Mouse (Mus musculus) testis, adult 10 weeks (tissue): ENCODE results near the gene H2-Ab1. TPM values are rescaled to one million over a fixed set of nuclear protein-coding genes. Genes with fewer than 3 reads are reported as not detected.

Experiments
- polyA plus RNA-seq: library from polyadenylated mRNA; stranded (reverse); fragments of 350-450 nt; fragmentation: Illumina TruSeq; extraction: RNeasy Lipid Tissue Mini Kit (QIAGEN cat#74804); gene quantifications from one replicate; pipeline ENCODE4 v1.2.3, GENCODE M21; 2014; ENCODE audit warnings: low read depth, low replicate concordance

H2-Ab1 gene
- 5.3 TPM for polyA plus RNA-seq

GRCm38 (mm10) chr17:34257594-34258375 lies at the start of gene H2-Ab1:
H2-Ab1 (plus strand) TSS chr17:34257689.

GRCm38 (mm10) chr17:34238706-34239105 lies 18.8 kb upstream of the H2-Ab1 start, which contains the start of gene H2-Ob:
H2-Ob (plus strand) TSS chr17:34238903.

DNA sequence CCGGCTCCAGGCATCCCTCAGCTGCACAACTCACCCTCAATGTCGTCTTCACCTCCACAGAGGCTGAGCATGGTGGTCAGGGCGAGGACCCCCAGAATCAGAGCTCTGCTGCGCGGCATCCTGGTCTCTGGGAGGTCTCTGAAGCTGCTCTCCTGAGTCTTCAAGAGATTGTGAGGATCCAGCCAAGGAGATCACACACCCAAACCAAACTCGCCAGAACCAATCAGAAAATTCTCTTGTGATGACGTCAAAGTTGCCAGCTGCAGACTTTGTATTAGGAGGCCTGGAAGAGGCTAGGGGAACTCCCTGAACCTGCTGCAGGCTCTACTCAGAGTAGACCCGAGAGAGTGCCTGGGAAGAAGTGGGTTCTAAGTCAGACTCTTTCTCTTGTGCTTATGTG lies 30.2 kb downstream of the H2-Ab1 start, which contains the start of gene H2-Aa:
Gene H2-Aa (minus strand): TSS at position 176 of the 400 bp plus-strand sequence.

GRCm38 (mm10) chr17:34305380-34306030 lies 48.0 kb downstream of the H2-Ab1 start, which contains the start of gene H2-Eb1:
H2-Eb1 (plus strand) TSS chr17:34305867.

Other genes with a start within 250 kb of the H2-Ab1 start
- 1.3 TPM for gene Ring1, start 233.0 kb upstream of the H2-Ab1 start, polyA plus RNA-seq
- gene H2-Ke6, start 229.6 kb upstream of the H2-Ab1 start, polyA plus RNA-seq = 2.2 TPM
- gene Slc39a7, start 226.0 kb upstream of the H2-Ab1 start, polyA plus RNA-seq = 0.11 TPM
- 0.55 TPM for gene Rxrb, start 225.9 kb upstream of the H2-Ab1 start, polyA plus RNA-seq
- gene Col11a2, start 218.3 kb upstream of the H2-Ab1 start, polyA plus RNA-seq = 0.07 TPM
- gene H2-Oa, start 165.3 kb upstream of the H2-Ab1 start, polyA plus RNA-seq = not detected
- 1.9 TPM for gene H2-DMa, start 138.1 kb upstream of the H2-Ab1 start, polyA plus RNA-seq
- gene Brd2, start 135.1 kb upstream of the H2-Ab1 start, polyA plus RNA-seq = 414 TPM
- gene H2-DMb2, start 114.4 kb upstream of the H2-Ab1 start, polyA plus RNA-seq = not detected
- gene H2-DMb1, start 104.6 kb upstream of the H2-Ab1 start, polyA plus RNA-seq = 4.0 TPM
- gene Tap1, start 70.1 kb upstream of the H2-Ab1 start, polyA plus RNA-seq = 0.25 TPM
- gene Psmb9, start 69.9 kb upstream of the H2-Ab1 start, polyA plus RNA-seq = 1.2 TPM
- 0.14 TPM for gene Psmb8, start 60.0 kb upstream of the H2-Ab1 start, polyA plus RNA-seq
- not detected for gene Tap2, start 54.2 kb upstream of the H2-Ab1 start, polyA plus RNA-seq
- gene H2-Ob, start 18.8 kb upstream of the H2-Ab1 start, polyA plus RNA-seq = 0.11 TPM
- 6.3 TPM for gene H2-Aa, start 30.1 kb downstream of the H2-Ab1 start, polyA plus RNA-seq
- gene H2-Eb1, start 48.2 kb downstream of the H2-Ab1 start, polyA plus RNA-seq = 0.83 TPM
- gene H2-Eb2, start 68.0 kb downstream of the H2-Ab1 start, polyA plus RNA-seq = not detected
- gene Btnl2, start 97.1 kb downstream of the H2-Ab1 start, polyA plus RNA-seq = 0.15 TPM
- not detected for gene Btnl1, start 119.4 kb downstream of the H2-Ab1 start, polyA plus RNA-seq
- gene BC051142, start 141.1 kb downstream of the H2-Ab1 start, polyA plus RNA-seq = 1,880 TPM
- not detected for gene Btnl4, start 219.6 kb downstream of the H2-Ab1 start, polyA plus RNA-seq